Mouse (Mus musculus): ENCODE measurements at regions not wholly inside any gene's neighbourhood (a gene's known extent, or its start where the extent isn't known, plus 50 kb on each side); places are given as distances from the start of the nearest gene placed in this dataset.

DNA sequence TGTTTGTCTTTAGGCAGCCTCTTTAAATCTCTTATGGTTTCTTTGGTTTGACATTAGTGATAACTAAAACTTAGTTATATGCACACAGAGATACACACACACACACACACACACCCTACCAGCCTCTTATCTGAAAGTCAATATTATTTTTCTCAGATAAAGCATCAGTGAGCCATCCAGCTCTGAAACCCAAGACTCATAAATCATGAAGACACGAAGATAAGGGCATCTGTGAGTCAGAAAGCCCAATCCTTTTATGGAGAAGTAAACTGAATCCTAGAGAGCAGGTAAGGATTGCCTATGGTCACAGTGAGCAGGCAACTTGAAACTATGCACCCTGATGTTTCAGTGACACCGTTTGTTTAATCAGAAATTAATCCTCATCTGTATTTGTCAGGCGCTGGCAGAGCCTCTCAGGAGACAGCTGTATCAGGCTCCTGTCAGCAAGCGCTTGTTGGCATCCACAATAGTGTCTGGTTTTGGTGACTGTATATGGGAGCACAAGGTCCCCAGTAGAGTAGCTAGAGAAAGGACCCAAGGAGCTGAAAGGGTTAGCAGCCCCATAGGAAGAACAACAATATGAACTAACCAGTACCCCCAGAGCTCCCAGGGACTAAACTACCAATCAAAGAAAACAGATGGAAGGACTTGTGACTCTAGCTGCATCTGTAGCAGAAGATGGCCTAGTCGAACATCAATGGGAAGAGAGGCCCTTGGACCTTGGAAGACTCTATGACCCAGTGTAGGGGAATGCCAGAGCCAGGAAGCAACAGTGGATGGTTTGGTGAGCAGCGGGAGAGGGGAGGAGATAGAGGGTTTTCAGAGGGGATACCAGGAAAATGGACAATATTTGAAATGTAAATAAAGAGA is 207.3 kb upstream of the Ank start:
- DNase-seq (ENCODE audit: low read depth, low spot score): no peak

DNA sequence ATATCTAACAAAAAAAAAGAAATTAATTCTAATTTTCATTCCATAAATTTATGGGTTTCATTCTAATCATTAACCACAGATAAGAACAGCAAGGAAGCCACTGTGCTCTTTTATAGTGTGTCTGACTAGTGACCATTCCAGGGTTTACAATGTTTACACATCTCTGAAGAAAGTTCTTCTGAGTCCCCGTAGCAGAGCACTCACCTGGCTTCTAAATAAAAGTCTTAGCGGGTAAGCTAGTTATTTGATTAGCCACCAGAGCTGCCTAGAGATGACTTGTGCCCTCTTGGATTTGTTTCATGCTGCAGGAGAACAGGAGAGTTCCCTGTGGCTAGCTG is 206.7 kb upstream of the Ank start:
- no peak for DNase-seq (ENCODE audit: low read depth, low spot score)

DNA sequence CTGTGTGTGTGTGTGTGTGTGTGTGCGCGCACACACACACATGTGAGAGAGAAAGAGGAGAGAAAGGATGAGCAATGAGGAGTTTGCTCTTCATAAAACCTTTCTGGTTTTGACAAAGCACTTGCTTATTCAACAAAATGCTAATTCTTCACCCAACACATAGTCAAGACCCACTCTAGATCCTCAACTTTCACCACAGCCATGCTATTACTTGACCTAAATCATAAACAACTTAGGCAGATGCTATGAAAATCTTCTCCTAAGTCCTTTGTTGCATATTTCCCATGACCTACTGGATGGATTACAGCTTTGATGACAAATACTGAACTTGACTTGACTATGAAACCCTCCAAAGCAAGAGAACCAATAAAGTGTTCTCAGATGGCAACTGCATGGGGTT is 196.3 kb upstream of the Ank start:
- DNase-seq (ENCODE audit: low read depth, low spot score): no peak

DNA sequence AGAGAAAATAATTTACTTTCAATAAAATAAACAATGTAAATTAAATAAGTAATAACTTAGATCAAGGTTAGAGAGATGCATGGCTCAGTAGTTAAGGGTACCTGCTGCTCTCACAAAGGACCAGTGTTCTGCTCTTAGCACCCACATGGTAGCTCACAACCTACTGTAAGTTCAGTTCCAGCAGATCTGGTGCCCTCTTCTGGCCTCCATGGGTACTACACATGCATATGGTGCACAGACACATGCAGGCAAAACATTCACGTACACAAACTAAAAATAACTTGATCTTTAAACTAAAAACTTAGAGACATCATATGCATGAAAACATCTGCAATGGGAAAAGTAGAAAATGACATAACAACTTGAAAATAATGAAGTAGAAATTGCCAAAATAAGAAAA is 184.2 kb upstream of the Ank start:
- no peak for DNase-seq (ENCODE audit: low read depth, low spot score)

DNA sequence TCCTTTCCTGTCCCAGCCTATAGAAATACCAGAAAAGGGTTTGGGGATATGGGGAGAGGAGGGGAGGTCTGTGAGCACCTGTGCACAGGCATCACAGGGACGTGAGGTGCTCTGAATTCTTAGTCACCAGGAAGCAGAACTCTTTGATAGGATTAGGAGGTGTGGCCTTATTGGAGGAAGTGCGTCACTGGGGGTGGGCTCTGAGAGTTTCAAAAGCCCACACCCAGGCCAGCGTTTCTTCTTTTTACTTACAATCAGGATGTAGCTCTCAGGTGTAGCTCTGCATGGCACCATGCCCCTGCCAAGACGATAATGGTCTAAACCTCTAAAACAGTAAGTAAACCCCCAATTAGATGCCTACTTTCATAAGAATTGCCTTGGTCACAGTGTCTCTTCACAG is 162.6 kb upstream of the Ank start:
- DNase-seq (ENCODE audit: low read depth, low spot score): no peak

DNA sequence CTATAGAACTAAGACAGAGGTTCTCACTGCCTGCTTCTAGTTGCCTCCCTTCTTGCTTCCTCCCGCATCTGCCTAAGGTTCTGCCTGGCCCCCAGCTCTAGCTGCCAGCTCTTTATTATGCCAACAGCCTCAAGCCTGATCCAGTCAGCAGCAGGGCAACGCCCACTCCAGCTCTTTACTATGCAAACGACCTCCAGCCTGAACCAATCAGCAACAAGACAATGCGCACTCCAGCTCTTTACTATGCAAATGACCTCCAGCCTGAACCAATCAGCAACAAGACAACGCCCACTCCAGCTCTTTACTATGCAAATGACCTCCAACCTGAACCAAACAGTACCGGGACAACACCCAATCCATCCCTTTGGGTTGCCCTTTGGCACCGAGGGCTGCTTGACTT is 162.2 kb upstream of the Ank start:
- DNase-seq (ENCODE audit: low read depth, low spot score): no peak

DNA sequence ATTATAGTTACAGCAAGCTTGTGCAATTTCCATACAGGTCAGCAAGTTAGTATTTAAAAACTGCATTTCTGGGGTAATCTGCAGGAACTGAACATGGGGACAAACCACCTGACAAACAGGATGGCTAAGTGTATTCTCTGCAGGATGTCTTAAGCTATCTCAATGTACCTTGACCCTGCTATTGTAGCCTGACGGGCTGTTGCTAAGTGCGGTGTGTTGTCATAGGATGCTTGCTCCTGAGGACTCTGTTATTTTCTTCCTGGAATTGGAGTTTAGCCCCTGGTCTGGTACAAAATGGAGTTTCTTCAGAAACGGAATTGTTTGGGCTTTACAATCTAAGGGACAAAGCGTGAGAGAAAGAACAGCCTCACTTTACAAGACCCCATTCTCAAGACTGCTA is 161.4 kb upstream of the Ank start:
- no peak for DNase-seq (ENCODE audit: low read depth, low spot score)

DNA sequence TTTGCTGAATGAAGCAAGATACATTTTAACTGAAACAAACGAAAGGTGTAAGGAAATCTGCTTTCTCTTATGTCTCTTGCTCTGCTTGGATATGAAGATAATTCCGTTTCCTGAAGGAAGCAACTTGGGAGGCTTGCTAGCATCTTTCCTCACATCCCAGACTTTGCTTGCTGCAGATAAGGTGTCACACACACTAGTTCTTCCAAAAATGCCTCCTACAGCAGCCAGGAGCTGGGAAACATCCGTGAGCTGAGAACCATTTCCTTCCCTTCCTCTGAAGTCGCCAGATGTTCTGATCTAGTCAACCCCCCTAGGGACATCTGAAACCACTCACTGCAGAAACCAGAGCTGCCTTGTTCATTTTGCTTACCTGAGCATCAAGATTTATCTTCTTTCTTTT is 157.8 kb upstream of the Ank start:
- no peak for DNase-seq (ENCODE audit: low read depth, low spot score)

DNA sequence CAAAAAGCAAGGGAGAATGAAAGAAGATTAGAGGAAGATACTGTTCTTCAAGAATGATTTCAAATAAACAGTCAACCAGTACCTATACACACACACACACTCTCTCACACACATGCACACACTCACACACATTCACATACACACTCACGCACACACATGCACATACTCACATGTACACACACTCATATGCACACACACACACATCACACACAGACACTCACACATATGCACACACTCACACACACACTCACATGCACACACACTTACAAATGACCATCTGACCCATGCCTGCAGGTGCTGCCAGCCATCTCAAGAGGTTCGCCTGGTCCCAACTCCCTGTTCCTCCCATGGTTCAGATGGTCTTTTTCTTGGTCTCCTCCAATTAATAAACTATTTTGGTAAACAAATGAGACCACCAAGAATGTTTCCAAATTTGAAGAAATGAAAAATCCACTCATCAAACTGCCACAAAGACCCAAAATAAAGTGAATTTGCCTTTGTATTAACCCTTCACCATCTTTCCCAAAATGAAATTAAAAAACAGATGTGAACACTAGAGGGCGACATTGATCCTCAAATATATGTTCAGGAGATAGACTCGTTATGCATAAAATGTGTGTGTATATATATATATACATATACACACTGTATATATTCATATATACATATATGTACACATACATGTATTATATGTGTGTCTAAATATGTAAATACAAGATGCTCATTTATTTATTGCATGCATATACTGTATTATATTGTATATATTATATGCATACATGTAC is 150.3 kb upstream of the Ank start:
- DNase-seq (ENCODE audit: low read depth, low spot score): peak; percentile 31

DNA sequence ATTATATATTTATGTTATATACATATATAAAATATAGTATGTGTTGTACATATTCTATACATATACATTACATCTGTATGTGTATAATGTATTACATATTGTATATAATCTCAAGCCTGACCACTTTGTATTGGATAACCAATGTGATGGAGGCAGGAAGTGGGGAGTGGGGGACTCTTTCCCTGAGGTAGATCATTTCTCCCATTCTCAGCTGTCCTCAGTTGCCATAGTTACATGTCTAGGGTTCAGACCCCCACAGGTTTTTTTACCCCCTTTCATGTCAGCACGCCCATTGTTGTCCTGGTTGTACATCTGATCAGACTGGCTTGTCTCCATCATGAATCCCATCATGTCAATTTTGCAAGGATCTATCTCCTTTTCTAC is 149.7 kb upstream of the Ank start:
- no peak for DNase-seq (ENCODE audit: low read depth, low spot score)

DNA sequence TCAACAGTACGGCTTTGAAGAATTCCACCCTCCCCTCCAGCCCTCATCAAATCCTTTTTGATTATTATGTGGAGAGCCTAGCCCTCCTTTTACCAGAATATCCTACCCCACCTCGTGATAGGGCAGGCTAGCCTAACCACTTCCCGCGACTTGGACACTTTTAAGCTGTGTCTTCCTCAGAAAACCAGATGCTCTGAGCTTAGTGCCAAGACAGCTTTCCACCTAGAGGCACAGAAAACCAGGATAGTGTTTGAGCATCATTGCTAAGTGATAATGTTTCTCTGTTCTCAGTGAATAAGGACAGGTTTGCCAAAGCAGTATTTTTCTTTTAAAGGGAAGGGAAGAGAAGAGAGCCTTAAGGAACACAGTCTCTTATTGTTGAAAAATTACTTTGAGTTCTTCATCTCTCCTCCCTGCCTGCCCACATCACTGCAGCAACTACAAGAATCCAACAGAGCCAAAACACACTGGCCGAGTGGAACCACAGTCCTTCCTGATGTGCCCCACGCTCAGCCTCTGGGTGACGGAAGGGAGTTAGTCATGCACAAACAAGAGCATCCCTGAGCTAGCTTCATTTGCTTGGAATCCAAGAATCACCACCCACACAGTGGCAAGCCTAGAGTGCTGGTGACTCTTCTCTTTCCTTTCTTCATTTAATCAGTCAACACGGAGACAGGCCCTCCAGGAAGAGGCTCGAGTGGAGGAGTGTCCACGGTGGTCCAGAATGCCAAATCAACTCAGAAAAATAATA is 144.4 kb upstream of the Ank start:
- no peak for DNase-seq (ENCODE audit: low read depth, low spot score)

DNA sequence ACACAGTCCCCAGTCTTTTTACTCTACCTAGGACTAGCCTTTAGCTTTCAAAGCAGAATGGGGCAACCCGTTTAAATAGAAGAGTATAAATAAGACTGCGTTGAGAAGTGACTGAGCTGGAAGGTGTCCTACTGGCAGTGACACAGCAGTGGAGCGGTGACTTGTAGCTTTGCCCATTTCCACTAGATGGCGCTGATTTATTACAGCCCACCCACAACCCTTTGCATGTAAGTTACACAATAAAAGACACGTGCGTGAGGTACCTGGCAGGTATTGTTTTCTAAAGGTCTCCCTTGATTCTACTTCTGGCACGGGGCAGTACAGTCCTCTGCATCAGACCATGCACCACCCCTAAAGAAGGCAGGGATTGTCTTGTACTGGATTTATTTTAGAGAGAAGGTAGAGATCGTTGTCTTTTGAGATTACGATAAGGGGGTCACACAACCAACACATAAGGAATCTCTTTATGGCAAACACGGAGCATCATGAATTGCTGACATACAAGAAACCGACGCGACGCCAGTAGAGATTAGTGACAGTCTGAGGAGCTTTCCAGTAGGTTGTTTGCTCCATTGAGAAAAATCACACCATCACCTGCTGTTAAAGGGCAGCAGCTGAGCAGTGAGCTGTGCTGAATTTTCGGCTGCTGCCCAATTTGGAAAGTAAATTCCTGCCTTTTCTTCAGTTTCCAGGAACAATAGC is 140.5 kb upstream of the Ank start:
- DNase-seq (ENCODE audit: low read depth, low spot score): peak; percentile 62

DNA sequence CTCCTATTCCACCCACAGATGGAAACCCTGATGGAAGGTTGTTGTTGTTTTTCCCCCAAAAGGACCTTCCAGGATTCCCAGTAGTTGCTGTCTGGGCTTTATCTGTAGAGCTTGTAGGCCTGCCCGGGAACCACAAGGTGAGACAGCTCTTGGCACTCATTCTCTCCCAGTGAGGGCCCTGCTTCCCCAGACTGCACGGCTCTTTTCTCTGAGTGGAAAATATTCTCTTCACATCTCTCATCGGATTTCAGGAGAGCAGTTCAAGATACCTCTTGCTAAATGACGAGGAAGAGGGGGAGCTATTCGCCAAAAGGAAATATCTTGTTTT is 140.0 kb upstream of the Ank start:
- DNase-seq (ENCODE audit: low read depth, low spot score): no peak

DNA sequence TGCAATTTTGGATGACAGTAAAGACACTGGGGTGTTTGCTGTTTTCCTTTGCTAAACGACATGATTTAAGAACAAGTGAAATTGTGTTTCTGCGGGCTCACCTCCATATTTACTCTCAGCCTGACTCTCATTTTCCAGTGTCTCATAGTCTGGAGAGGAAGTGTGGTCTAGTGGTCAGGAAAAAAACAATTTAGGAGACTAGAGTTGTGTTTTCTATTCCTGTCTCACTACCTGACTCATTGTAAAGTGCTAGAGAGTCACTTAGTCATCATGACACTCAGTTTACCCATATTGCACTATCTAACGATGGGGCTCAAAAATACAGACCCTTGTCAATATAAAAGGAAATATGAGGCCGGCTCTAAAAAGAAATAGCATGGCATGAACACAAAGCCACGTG is 138.7 kb upstream of the Ank start:
- DNase-seq (ENCODE audit: low read depth, low spot score): no peak

DNA sequence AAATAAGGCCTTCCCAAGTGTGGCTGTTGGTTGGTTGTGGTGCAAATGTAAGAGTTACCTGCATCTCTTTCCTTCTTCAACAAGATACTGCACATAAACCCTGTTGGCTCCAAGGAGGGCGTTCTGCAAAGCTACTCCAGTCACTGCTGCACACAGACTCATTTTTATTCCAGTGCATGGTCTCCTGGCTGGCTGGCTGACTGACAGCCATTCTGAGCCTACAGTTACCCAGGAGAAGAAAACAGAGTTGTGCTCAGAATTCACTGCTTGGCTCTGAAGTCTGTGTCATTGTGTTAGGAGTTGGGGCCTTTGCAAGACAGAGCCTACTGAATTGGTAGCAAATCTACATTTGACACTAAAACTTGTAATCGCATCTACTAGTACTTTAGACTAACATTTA is 138.0 kb upstream of the Ank start:
- DNase-seq (ENCODE audit: low read depth, low spot score): no peak

DNA sequence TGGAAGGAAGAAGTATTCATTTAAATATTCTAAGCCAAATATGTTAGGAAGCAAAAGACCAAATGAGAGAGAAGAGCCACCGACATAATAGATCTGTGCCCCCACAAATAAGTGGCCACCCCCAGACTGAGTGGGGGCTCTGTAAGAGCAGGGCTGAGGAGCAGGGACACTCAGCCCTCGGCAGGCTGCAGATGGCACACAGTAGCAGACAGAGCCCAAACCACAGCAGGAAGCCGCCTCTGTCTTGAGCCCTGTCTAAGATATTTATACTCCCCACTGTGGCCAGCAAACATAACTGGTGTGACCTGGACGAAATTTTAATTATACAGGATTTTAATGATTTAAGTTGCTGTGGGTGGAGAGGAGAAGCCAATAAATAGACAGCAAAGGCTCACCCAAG is 126.4 kb upstream of the Ank start:
- DNase-seq (ENCODE audit: low read depth, low spot score): no peak

DNA sequence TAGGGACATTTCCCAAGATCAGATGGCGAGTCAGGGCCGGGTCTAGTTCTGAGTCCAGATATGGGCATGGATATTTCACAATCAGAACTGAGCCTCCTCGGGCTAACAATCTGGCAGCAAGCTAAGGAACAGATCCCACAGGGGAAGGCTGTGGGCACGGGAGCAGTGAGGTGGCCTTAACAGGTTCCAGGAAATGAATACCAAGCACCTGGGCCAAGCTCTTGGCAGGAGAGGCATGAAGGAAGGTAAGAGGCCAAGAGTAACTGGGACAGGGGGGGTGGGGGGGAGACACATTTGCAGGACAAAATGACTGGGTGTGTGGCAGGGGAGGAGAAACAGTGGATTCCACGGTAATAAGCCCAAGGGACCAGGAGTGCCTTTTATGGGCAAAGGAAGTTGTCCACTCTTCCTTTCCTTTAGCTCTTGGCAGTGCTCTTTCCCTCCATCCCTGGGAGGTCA is 124.9 kb upstream of the Ank start:
- DNase-seq (ENCODE audit: low read depth, low spot score): no peak

DNA sequence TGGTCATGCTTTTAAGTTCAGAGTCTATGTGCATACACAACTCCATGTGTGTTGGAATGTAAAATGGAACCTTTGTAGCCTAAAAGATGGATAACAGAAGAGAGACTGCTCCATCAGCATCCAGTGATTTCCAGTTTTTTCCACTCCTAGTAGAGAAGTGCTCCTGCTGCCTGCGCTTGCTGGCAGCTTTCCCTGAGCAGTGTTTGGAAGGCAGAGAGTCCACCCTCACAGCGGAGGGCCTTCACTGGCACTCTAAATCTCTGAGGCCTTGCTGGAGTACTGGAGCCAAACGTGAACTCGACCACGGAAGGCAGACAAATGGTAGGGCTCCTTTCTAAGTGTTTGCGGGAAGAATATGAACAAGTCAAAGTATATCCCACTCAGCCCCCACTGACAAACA is 108.0 kb upstream of the Ank start:
- DNase-seq (ENCODE audit: low read depth, low spot score): no peak

DNA sequence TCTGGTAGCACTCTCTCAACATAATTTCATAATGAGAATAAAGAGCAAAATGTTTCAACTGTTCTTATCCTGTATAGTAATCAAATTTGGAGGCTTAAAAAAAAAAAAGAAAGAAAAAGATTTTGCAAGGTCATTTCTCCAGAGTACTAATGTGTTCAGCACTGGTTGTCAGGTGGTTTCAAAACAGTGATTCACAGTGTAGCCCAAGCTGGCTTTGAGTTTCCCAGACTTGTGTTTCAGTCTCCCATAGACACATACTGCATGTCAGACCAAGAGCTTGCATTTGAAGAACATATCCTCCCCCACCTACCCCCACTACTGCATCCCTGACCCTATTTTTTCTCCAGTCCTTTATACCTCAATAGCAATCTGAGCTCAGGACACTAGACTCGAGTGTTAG is 107.2 kb upstream of the Ank start:
- no peak for DNase-seq (ENCODE audit: low read depth, low spot score)

DNA sequence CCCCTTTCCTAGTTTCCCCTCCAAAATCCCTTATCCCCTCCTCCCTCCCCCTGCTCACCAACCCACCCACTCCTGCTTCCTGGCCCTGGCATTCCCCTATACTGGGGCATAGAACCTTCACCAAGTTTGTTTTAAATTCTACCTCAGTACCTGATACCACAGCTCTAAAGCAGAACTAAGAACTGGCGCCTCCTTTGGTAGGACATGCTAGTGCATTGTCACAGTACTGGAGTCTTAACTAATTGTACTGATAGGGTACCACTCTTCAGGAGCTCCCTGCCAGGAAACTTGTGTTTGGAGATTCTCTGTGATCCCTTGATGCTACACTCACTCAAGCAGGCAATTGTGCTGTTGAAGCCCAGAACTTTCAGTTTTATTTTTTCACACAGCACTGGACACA is 92.0 kb upstream of the Ank start:
- no peak for DNase-seq (ENCODE audit: low read depth, low spot score)

DNA sequence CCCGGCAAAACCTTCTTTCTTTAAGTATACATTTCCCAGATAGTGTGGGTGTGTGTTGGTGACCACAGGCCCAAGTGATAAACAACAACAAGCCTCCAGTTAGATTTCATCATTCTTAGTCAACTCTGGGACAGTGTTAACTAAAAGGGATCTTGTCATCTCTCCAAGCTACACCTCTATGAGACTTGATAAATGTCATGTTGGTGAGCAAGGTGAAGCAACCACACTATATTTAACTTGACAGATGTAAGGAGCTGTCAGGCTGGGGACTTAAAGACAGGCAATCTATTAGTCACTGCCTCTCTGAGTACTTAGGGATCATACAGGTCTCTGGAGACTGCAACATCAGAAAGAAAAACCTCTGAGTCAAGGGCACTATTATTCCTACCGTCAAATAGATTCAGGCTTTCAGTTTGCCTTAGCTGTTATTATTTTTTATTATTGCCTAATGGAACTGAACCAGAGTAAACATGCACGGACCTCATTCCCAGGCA is 87.8 kb upstream of the Ank start:
- DNase-seq (ENCODE audit: low read depth, low spot score): no peak

DNA sequence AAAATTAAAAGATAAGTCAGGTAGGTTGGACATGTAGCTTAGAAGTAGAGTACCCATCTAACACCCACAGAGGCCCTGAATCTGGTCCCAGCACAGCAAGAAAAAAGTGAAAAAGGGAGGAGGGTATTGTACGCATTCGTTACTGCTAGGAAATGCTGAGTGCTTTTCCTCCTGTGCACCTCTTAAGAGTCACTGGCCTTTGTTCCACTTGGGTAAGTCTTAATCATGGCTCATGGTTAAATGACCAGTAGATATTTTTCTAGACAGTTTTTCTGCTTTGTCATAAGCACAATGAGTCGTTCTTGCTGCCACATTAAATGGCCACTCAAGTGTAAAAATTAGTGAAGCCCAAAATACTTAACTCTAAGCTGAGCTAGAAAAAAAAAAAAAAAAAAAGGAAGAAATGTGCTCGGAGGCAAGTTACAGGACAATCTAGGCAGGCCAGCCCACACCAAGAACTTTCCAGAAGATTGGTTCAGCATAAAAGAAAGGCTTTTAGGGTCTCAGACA is 86.0 kb upstream of the Ank start:
- no peak for DNase-seq (ENCODE audit: low read depth, low spot score)

All from CD4-positive helper T cell, adult 2 months (primary cell).